Mouse (Mus musculus): ENCODE data around the gene Fkbp10. TPM values are rescaled to one million over a fixed set of nuclear protein-coding genes. Genes with fewer than 3 reads are reported as not detected.

Fkbp10 gene
- polyA plus RNA-seq, 1 experiment from 2014 or later: 15.5 TPM

GRCm38 (mm10) chr11:100462699-100463098 lies 47.2 kb downstream of the Fkbp10 start:
- H3K36me3 ChIP-seq (ENCODE audit: poor library complexity, severe bottlenecking): peaks cover 54% of the 10 kb centered on the region
- H3K27me3 ChIP-seq: no peaks in the 10 kb centered on the region
- no peak overlapping the region for H3K4me2 ChIP-seq
- H3K4me3 ChIP-seq: no peak overlapping the region
- no peak for ATAC-seq
- no peaks in the 10 kb centered on the region for H3K9me3 ChIP-seq (replicated peaks)
- H3K9ac ChIP-seq: no peak overlapping the region
- WGBS: 96% methylated on average over 10 of the region's 10 CpGs
- H3K27ac ChIP-seq: no peak overlapping the region
- no peaks in the 10 kb centered on the region for H3K4me1 ChIP-seq

GRCm38 (mm10) chr11:100465229-100465792 lies 49.8 kb downstream of the Fkbp10 start:
- Histone ChIP-seq H3K4me2 (no peak overlapping the region), H3K27me3 (no peaks in the 10 kb centered on the region), H3K9ac (no peak overlapping the region), H3K4me3 (no peak overlapping the region), H3K36me3 (ENCODE audit: poor library complexity, severe bottlenecking) (peaks cover 45% of the 10 kb centered on the region), H3K27ac (no peak overlapping the region), H3K4me1 (peaks cover 8% of the 10 kb centered on the region), H3K9me3 (replicated peaks) (no peaks in the 10 kb centered on the region)
- ATAC-seq: no peak
- WGBS: 89% methylated on average over 1 of the region's 1 CpGs

- Histone ChIP-seq H3K4me2 (no peak overlapping the region), H3K9me3 (replicated peaks) (no peaks in the 10 kb centered on the region), H3K4me3 (no peak overlapping the region), H3K4me1 (peaks cover 13% of the 10 kb centered on the region), H3K27ac (no peak overlapping the region), H3K36me3 (ENCODE audit: poor library complexity, severe bottlenecking) (peaks cover 41% of the 10 kb centered on the region), H3K27me3 (no peaks in the 10 kb centered on the region), H3K9ac (no peak overlapping the region)
- ATAC-seq: no peak
- WGBS: 90% methylated on average over 1 of the region's 1 CpGs
These were observed 50.3 kb downstream of the Fkbp10 start for GRCm38 (mm10) chr11:100465833-100466232.

- no peaks in the 10 kb centered on the region for H3K9me3 ChIP-seq (replicated peaks)
- peaks cover 30% of the 10 kb centered on the region for H3K36me3 ChIP-seq (ENCODE audit: poor library complexity, severe bottlenecking)
- peaks cover 20% of the 10 kb centered on the region for H3K4me1 ChIP-seq
- peak overlapping the region; percentile 85 for H3K27ac ChIP-seq
- no peak for ATAC-seq
- peak overlapping the region; percentile 94 for H3K9ac ChIP-seq
- 3% methylated on average over 30 of the region's 30 CpGs for WGBS
- peak overlapping the region; percentile 96 for H3K4me3 ChIP-seq
- H3K4me2 ChIP-seq: peak overlapping the region; percentile 71
- H3K27me3 ChIP-seq: no peaks in the 10 kb centered on the region
These were observed 56.1 kb downstream of the Fkbp10 start for GRCm38 (mm10) chr11:100471352-100472196.

GRCm38 (mm10) chr11:100472197-100472934 lies 56.9 kb downstream of the Fkbp10 start, which contains the start of gene Klhl11:
TSS of gene Klhl11 (minus strand) at chr11:100472741.
- Histone ChIP-seq H3K36me3 (ENCODE audit: poor library complexity, severe bottlenecking) (peaks cover 31% of the 10 kb centered on the region), H3K4me1 (peaks cover 20% of the 10 kb centered on the region), H3K4me3 (peak within 1 kb of the TSS; percentile 96), H3K9ac (peak within 1 kb of the TSS; percentile 94), H3K9me3 (replicated peaks) (no peaks in the 10 kb centered on the region), H3K27me3 (no peaks in the 10 kb centered on the region), H3K4me2 (peak within 1 kb of the TSS; percentile 71), H3K27ac (peak within 1 kb of the TSS; percentile 85)
- ATAC-seq: peak; percentile 94
- WGBS: under 1% methylated on average over 83 of the region's 83 CpGs

GRCm38 (mm10) chr11:100472935-100473295 lies 57.4 kb downstream of the Fkbp10 start:
- H3K4me2 ChIP-seq: no peak overlapping the region
- H3K36me3 ChIP-seq (ENCODE audit: poor library complexity, severe bottlenecking): peaks cover 29% of the 10 kb centered on the region
- H3K4me1 ChIP-seq: peaks cover 20% of the 10 kb centered on the region
- ATAC-seq: 0 out of 2 replicates have a peak, but pooled peaks have one; percentile 32
- H3K27me3 ChIP-seq: no peaks in the 10 kb centered on the region
- WGBS: 27% methylated on average over 5 of the region's 5 CpGs
- H3K9ac ChIP-seq: no peak overlapping the region
- H3K4me3 ChIP-seq: peak overlapping the region; percentile 96
- H3K27ac ChIP-seq: no peak overlapping the region
- no peaks in the 10 kb centered on the region for H3K9me3 ChIP-seq (replicated peaks)

Small RNA genes lying within 50 kb of the gene (microRNA-seq; reads per million reads assigned to microRNA genes)
- not detected for gene Gm27374

Other genes starting within 250 kb of the Fkbp10 start
- not detected in 2 replicates for gene Krt9, start 222.5 kb upstream of the Fkbp10 start, polyA plus RNA-seq (2015; fragmentation: Nextera tagmentation; extraction: Ambion mirVana)
- gene Krt14, start 208.1 kb upstream of the Fkbp10 start, polyA plus RNA-seq (2015; fragmentation: Nextera tagmentation; extraction: Ambion mirVana): 0.13 and 0.38 TPM in 2 replicates
- not detected in 2 replicates for gene Krt16, start 166.8 kb upstream of the Fkbp10 start, polyA plus RNA-seq (2015; fragmentation: Nextera tagmentation; extraction: Ambion mirVana)
- gene Krt17, start 154.7 kb upstream of the Fkbp10 start, polyA plus RNA-seq (2015; fragmentation: Nextera tagmentation; extraction: Ambion mirVana): 0.19 and 0.37 TPM in 2 replicates
- not detected in 2 replicates for gene Krt42, start 145.8 kb upstream of the Fkbp10 start, polyA plus RNA-seq (2015; fragmentation: Nextera tagmentation; extraction: Ambion mirVana)
- 1,595 and 1,677 TPM in 2 replicates for gene Eif1, start 95.8 kb upstream of the Fkbp10 start, polyA plus RNA-seq (2015; fragmentation: Nextera tagmentation; extraction: Ambion mirVana)
- gene Gast, start 81.3 kb upstream of the Fkbp10 start, polyA plus RNA-seq (2015; fragmentation: Nextera tagmentation; extraction: Ambion mirVana): 0.56 and 0.89 TPM in 2 replicates
- gene Hap1, start 59.6 kb upstream of the Fkbp10 start, polyA plus RNA-seq (2015; fragmentation: Nextera tagmentation; extraction: Ambion mirVana): 93.7 and 98.5 TPM in 2 replicates
- 37.1 and 42.8 TPM in 2 replicates for gene Jup, start 17.9 kb upstream of the Fkbp10 start, polyA plus RNA-seq (2015; fragmentation: Nextera tagmentation; extraction: Ambion mirVana)
- gene P3h4, start 861 bp upstream of the Fkbp10 start, polyA plus RNA-seq (2015; fragmentation: Nextera tagmentation; extraction: Ambion mirVana): 10.9 and 12.3 TPM in 2 replicates
- 105 and 114 TPM in 2 replicates for gene Nt5c3b, start 26.1 kb downstream of the Fkbp10 start, polyA plus RNA-seq (2015; fragmentation: Nextera tagmentation; extraction: Ambion mirVana)
- 0.70 and 1.1 TPM in 2 replicates for gene Klhl10, start 26.2 kb downstream of the Fkbp10 start, polyA plus RNA-seq (2015; fragmentation: Nextera tagmentation; extraction: Ambion mirVana)
- 12.1 and 12.2 TPM in 2 replicates for gene Klhl11, start 57.0 kb downstream of the Fkbp10 start, polyA plus RNA-seq (2015; fragmentation: Nextera tagmentation; extraction: Ambion mirVana)
- 251 and 271 TPM in 2 replicates for gene Acly, start 112.3 kb downstream of the Fkbp10 start, polyA plus RNA-seq (2015; fragmentation: Nextera tagmentation; extraction: Ambion mirVana)
- gene Ttc25, start 129.9 kb downstream of the Fkbp10 start, polyA plus RNA-seq (2015; fragmentation: Nextera tagmentation; extraction: Ambion mirVana): 1.6 and 1.9 TPM in 2 replicates
- 20.1 and 20.8 TPM in 2 replicates for gene Cnp, start 159.2 kb downstream of the Fkbp10 start, polyA plus RNA-seq (2015; fragmentation: Nextera tagmentation; extraction: Ambion mirVana)
- 94.7 and 101 TPM in 2 replicates for gene Nkiras2, start 203.5 kb downstream of the Fkbp10 start, polyA plus RNA-seq (2015; fragmentation: Nextera tagmentation; extraction: Ambion mirVana)
- gene Dnajc7, start 204.5 kb downstream of the Fkbp10 start, polyA plus RNA-seq (2015; fragmentation: Nextera tagmentation; extraction: Ambion mirVana): 283 and 285 TPM in 2 replicates